Comparison of ENCODE assay signal across 10 mouse cellular contexts in genomic region chr16:38344941-38345725, GRCm38 (mm10). TPM values are rescaled to one million over a fixed set of nuclear protein-coding genes. Genes with fewer than 3 reads are reported as not detected.
DNase-seq lines count a peak whose midpoint lies in the region; ATAC-seq and TF ChIP-seq lines count a peak whose summit lies in the region.
"Had no signal": no experiment of that assay in that cellular context is flagged by ENCODE, and none has a peak within 500 bp of the region (broad histone marks: within the 10 kb centered on the region; RNA-seq: fewer than 3 reads in every experiment).

No protein-coding gene starts in this region.

- H3K4me1 ChIP-seq in forebrain, postnatal 0 days (ENCODE audit: insufficient read depth) = 0 out of 2 replicates have a peak, but pooled peaks cover 8% of the 10 kb centered on the region
- H3K4me1 ChIP-seq in forebrain, embryonic 11.5 days (replicated peaks; ENCODE audit: control insufficient read depth, insufficient read depth, low read length) = peaks cover 3% of the 10 kb centered on the region; the same call in 1 of the 2 replicates
- peaks cover 13% of the 10 kb centered on the region for H3K4me1 ChIP-seq in midbrain, embryonic 11.5 days (ENCODE audit: control insufficient read depth, insufficient read depth, low read length)
- peaks cover 19% of the 10 kb centered on the region for H3K4me1 ChIP-seq in midbrain, embryonic 13.5 days (replicated peaks)
- peaks cover 5% of the 10 kb centered on the region for H3K4me1 ChIP-seq in hindbrain, embryonic 14.5 days (replicated peaks; ENCODE audit: control insufficient read depth, insufficient read depth, low read length)
- H3K4me1 ChIP-seq in small intestine, adult 2 months (ENCODE audit: control insufficient read depth, insufficient read depth, insufficient read length, low read length) = peaks cover 7% of the 10 kb centered on the region; the same call in 1 of the 2 replicates

- no peak overlapping the region for H3K27ac ChIP-seq in forebrain, postnatal 0 days (ENCODE audit: low read depth, low read length)
- no peak overlapping the region for H3K27ac ChIP-seq in forebrain, embryonic 11.5 days (ENCODE audit: low read depth, low read length)
- H3K27ac ChIP-seq in midbrain, embryonic 11.5 days (ENCODE audit: low read depth, low read length) = no peak overlapping the region
- no peak overlapping the region for H3K27ac ChIP-seq in midbrain, embryonic 13.5 days
- no peak overlapping the region for H3K27ac ChIP-seq in hindbrain, embryonic 14.5 days
- H3K27ac ChIP-seq in small intestine, adult 2 months (ENCODE audit: insufficient read depth, low read depth, low read length) = peak overlapping the region; percentile 66
- H3K27ac ChIP-seq: stomach, embryonic 15.5 days had no signal

- no peaks in the 10 kb centered on the region for H3K27me3 ChIP-seq in forebrain, postnatal 0 days (ENCODE audit: insufficient read depth, low read length)
- no peaks in the 10 kb centered on the region for H3K27me3 ChIP-seq in forebrain, embryonic 11.5 days (ENCODE audit: control insufficient read depth, insufficient read depth, low read length)
- H3K27me3 ChIP-seq in midbrain, embryonic 11.5 days (ENCODE audit: control insufficient read depth, insufficient read depth, low read length) = no peaks in the 10 kb centered on the region
- H3K27me3 ChIP-seq in midbrain, embryonic 13.5 days = no peaks in the 10 kb centered on the region
- H3K27me3 ChIP-seq in hindbrain, embryonic 14.5 days (ENCODE audit: control insufficient read depth, insufficient read depth, low read length) = no peaks in the 10 kb centered on the region
- no peaks in the 10 kb centered on the region for H3K27me3 ChIP-seq in small intestine, adult 2 months (ENCODE audit: control insufficient read depth, insufficient read depth, low read length)
- H3K27me3 ChIP-seq: stomach, embryonic 15.5 days had no signal

- ATAC-seq in forebrain, postnatal 0 days = no peak
- no peak for ATAC-seq in forebrain, embryonic 11.5 days (replicated peaks; ENCODE audit: low FRiP score)
- ATAC-seq in midbrain, embryonic 11.5 days (ENCODE audit: low FRiP score) = no peak
- ATAC-seq in midbrain, embryonic 13.5 days = no peak
- ATAC-seq in hindbrain, embryonic 14.5 days (ENCODE audit: low FRiP score) = no peak

- H3K4me3 ChIP-seq in forebrain, postnatal 0 days (ENCODE audit: low read depth, low read length) = no peak overlapping the region
- H3K4me3 ChIP-seq in forebrain, embryonic 11.5 days (ENCODE audit: low read depth, low read length) = no peak overlapping the region
- no peak overlapping the region for H3K4me3 ChIP-seq in midbrain, embryonic 11.5 days (ENCODE audit: low read depth, low read length)
- no peak overlapping the region for H3K4me3 ChIP-seq in midbrain, embryonic 13.5 days (replicated peaks)
- no peak overlapping the region for H3K4me3 ChIP-seq in hindbrain, embryonic 14.5 days (replicated peaks; ENCODE audit: low read length)
- H3K4me3 ChIP-seq in small intestine, adult 2 months (ENCODE audit: low read depth, low read length) = no peak overlapping the region
- H3K4me3 ChIP-seq: stomach, embryonic 15.5 days had no signal

- peak; percentile 64 for TF ChIP-seq CTCF in forebrain, postnatal 0 days (IDR thresholded peaks at IDR 0.05; ENCODE audit: low read depth)
- TF ChIP-seq CTCF in small intestine, adult 2 months (IDR thresholded peaks at IDR 0.05; ENCODE audit: extremely low read depth, insufficient read length, insufficient replicate concordance, low read depth, low read length) = no peak

- no peaks in the 10 kb centered on the region for H3K9me3 ChIP-seq in forebrain, postnatal 0 days (ENCODE audit: low read length)
- H3K9me3 ChIP-seq in forebrain, embryonic 11.5 days (ENCODE audit: control insufficient read depth, low read length) = no peaks in the 10 kb centered on the region
- no peaks in the 10 kb centered on the region for H3K9me3 ChIP-seq in midbrain, embryonic 11.5 days (ENCODE audit: control insufficient read depth, low read length)
- no peaks in the 10 kb centered on the region for H3K9me3 ChIP-seq in midbrain, embryonic 13.5 days
- H3K9me3 ChIP-seq in hindbrain, embryonic 14.5 days (ENCODE audit: control insufficient read depth, low read length) = no peaks in the 10 kb centered on the region
- H3K9me3 ChIP-seq: stomach, embryonic 15.5 days had no signal

- DNase-seq in forebrain, postnatal 0 days = peak; percentile 66
- no peak for DNase-seq in forebrain, embryonic 11.5 days (ENCODE audit: low spot score)
- peak; percentile 89 for DNase-seq in midbrain, embryonic 11.5 days (ENCODE audit: low spot score, missing footprints)
- peak; percentile 81 for DNase-seq in hindbrain, embryonic 14.5 days (ENCODE audit: low spot score)
- no peak for DNase-seq in layer of hippocampus, postnatal 25 days (ENCODE audit: extremely low spot score in 1 of 2, low spot score in 1 of 2)
- no peak for DNase-seq in urinary bladder, postnatal 4 days (ENCODE audit: low spot score in 2 of 2)

- peaks cover under 1% of the 10 kb centered on the region; the same call in 1 of the 2 replicates for H3K36me3 ChIP-seq in forebrain, postnatal 0 days (ENCODE audit: insufficient read depth)
- no peaks in the 10 kb centered on the region for H3K36me3 ChIP-seq in forebrain, embryonic 11.5 days (ENCODE audit: control insufficient read depth, insufficient read depth, low read length)
- no peaks in the 10 kb centered on the region for H3K36me3 ChIP-seq in midbrain, embryonic 11.5 days (ENCODE audit: control insufficient read depth, insufficient read depth, low read length)
- H3K36me3 ChIP-seq in midbrain, embryonic 13.5 days = peaks cover 5% of the 10 kb centered on the region
- H3K36me3 ChIP-seq in hindbrain, embryonic 14.5 days (replicated peaks; ENCODE audit: control insufficient read depth, insufficient read depth) = peaks cover 9% of the 10 kb centered on the region
- H3K36me3 ChIP-seq in small intestine, adult 2 months (ENCODE audit: control insufficient read depth, insufficient read depth, low read length) = peaks cover 8% of the 10 kb centered on the region; the same call in 1 of the 2 replicates
- H3K36me3 ChIP-seq: stomach, embryonic 15.5 days had no signal

- H3K9ac ChIP-seq in forebrain, postnatal 0 days = no peak overlapping the region
- H3K9ac ChIP-seq in forebrain, embryonic 11.5 days (ENCODE audit: low read length) = no peak overlapping the region
- H3K9ac ChIP-seq in midbrain, embryonic 11.5 days (ENCODE audit: low read length) = no peak overlapping the region
- H3K9ac ChIP-seq in midbrain, embryonic 13.5 days (replicated peaks) = no peak overlapping the region
- no peak overlapping the region for H3K9ac ChIP-seq in hindbrain, embryonic 14.5 days
- H3K9ac ChIP-seq: stomach, embryonic 15.5 days had no signal

- no peak overlapping the region for H3K4me2 ChIP-seq in forebrain, postnatal 0 days (ENCODE audit: low read depth)
- H3K4me2 ChIP-seq in forebrain, embryonic 11.5 days (ENCODE audit: low read depth, low read length, severe bottlenecking) = no peak overlapping the region
- no peak overlapping the region for H3K4me2 ChIP-seq in midbrain, embryonic 11.5 days
- H3K4me2 ChIP-seq in midbrain, embryonic 13.5 days (replicated peaks) = no peak overlapping the region
- H3K4me2 ChIP-seq in hindbrain, embryonic 14.5 days (replicated peaks) = no peak overlapping the region
- H3K4me2 ChIP-seq: stomach, embryonic 15.5 days had no signal

- TF ChIP-seq POLR2A in small intestine, adult 2 months (IDR thresholded peaks at IDR 0.05; ENCODE audit: low read depth, low read length) = no peak

- 84% methylated on average over 3 of the region's 3 CpGs for WGBS in forebrain, postnatal 0 days
- 85% methylated on average over 3 of the region's 3 CpGs for whole genome bisulfite sequencing in forebrain, embryonic 11.5 days
- WGBS in midbrain, embryonic 11.5 days = 82% methylated on average over 3 of the region's 3 CpGs
- 85% methylated on average over 3 of the region's 3 CpGs for WGBS in midbrain, embryonic 13.5 days
- 81% methylated on average over 3 of the region's 3 CpGs for WGBS in hindbrain, embryonic 14.5 days
- 27% methylated on average over 3 of the region's 3 CpGs for WGBS in small intestine, adult 2 months

RNA-seq across cellular contexts. Expression of gene Cox17, which starts 1.7 kb away (rescaled TPM):
- 12.9 and 51.7 TPM in 2 replicates for total RNA-seq in forebrain, postnatal 0 days (2014; rRNA removed)
- 80.3 and 102 TPM in 2 replicates for polyA plus RNA-seq in forebrain, postnatal 0 days (2015; fragmentation: Nextera tagmentation; extraction: Ambion mirVana)
- polyA plus RNA-seq in forebrain, embryonic 11.5 days (2014; fragmentation: Nextera tagmentation; extraction: Ambion mirVana) = 118 and 119 TPM in 2 replicates
- 122 and 124 TPM in 2 replicates for polyA plus RNA-seq in midbrain, embryonic 11.5 days (2014; fragmentation: Nextera tagmentation; extraction: Ambion mirVana)
- polyA plus RNA-seq in midbrain, embryonic 13.5 days (2015; fragmentation: Nextera tagmentation; extraction: Ambion mirVana) = 105 and 108 TPM in 2 replicates
- polyA plus RNA-seq in hindbrain, embryonic 14.5 days (2014; fragmentation: Nextera tagmentation; extraction: Ambion mirVana) = 74.3 and 97.1 TPM in 2 replicates
- 31.6 and 76.2 TPM in 2 replicates for polyA plus RNA-seq in small intestine, adult 2 months (2012; rRNA removed)
- total RNA-seq in layer of hippocampus, postnatal 25 days (2021) = 100 to 1,000 TPM; 117 to 135 TPM

RNA-seq across cellular contexts. Expression of gene Gm21987, which starts 1.7 kb away (rescaled TPM):
- total RNA-seq in forebrain, postnatal 0 days (2014; rRNA removed) = not detected in 2 replicates
- polyA plus RNA-seq in forebrain, postnatal 0 days (2015; fragmentation: Nextera tagmentation; extraction: Ambion mirVana) = not detected in 2 replicates
- not detected in 2 replicates for polyA plus RNA-seq in forebrain, embryonic 11.5 days (2014; fragmentation: Nextera tagmentation; extraction: Ambion mirVana)
- polyA plus RNA-seq in midbrain, embryonic 11.5 days (2014; fragmentation: Nextera tagmentation; extraction: Ambion mirVana) = not detected in 2 replicates
- polyA plus RNA-seq in midbrain, embryonic 13.5 days (2015; fragmentation: Nextera tagmentation; extraction: Ambion mirVana) = not detected in 2 replicates
- not detected in 2 replicates for polyA plus RNA-seq in hindbrain, embryonic 14.5 days (2014; fragmentation: Nextera tagmentation; extraction: Ambion mirVana)
- polyA plus RNA-seq in small intestine, adult 2 months (2012; rRNA removed) = not detected in 2 replicates
- total RNA-seq in layer of hippocampus, postnatal 25 days (2021) = under 1 TPM in 1 of 2 experiments, not detected in 1; 0.94 TPM
- polyA plus RNA-seq: large intestine, adult 2 months; stomach, embryonic 15.5 days had no signal

RNA-seq across cellular contexts. Expression of gene Maats1, which starts 3.2 kb away (rescaled TPM):
- 1.2 and 2.6 TPM in 2 replicates for total RNA-seq in forebrain, postnatal 0 days (2014; rRNA removed)
- 0.91 and 1.5 TPM in 2 replicates for polyA plus RNA-seq in forebrain, postnatal 0 days (2015; fragmentation: Nextera tagmentation; extraction: Ambion mirVana)
- 0.39 and 0.41 TPM in 2 replicates for polyA plus RNA-seq in forebrain, embryonic 11.5 days (2014; fragmentation: Nextera tagmentation; extraction: Ambion mirVana)
- 0.32 and 0.60 TPM in 2 replicates for polyA plus RNA-seq in midbrain, embryonic 11.5 days (2014; fragmentation: Nextera tagmentation; extraction: Ambion mirVana)
- 0.88 and 0.98 TPM in 2 replicates for polyA plus RNA-seq in midbrain, embryonic 13.5 days (2015; fragmentation: Nextera tagmentation; extraction: Ambion mirVana)
- polyA plus RNA-seq in hindbrain, embryonic 14.5 days (2014; fragmentation: Nextera tagmentation; extraction: Ambion mirVana) = 1.2 and 1.5 TPM in 2 replicates
- polyA plus RNA-seq in small intestine, adult 2 months (2012; rRNA removed) = 0.05 and 0.16 TPM in 2 replicates
- 1 to 10 TPM; 1.0 to 1.4 TPM for total RNA-seq in layer of hippocampus, postnatal 25 days (2021)

RNA-seq across cellular contexts. Expression of gene Popdc2, which starts 16.9 kb away (rescaled TPM):
- total RNA-seq in forebrain, postnatal 0 days (2014; rRNA removed) = 0.14 and 0.38 TPM in 2 replicates
- polyA plus RNA-seq in forebrain, postnatal 0 days (2015; fragmentation: Nextera tagmentation; extraction: Ambion mirVana) = 0.39 TPM in 2 replicates
- 0.56 and 1.4 TPM in 2 replicates for polyA plus RNA-seq in forebrain, embryonic 11.5 days (2014; fragmentation: Nextera tagmentation; extraction: Ambion mirVana)
- polyA plus RNA-seq in midbrain, embryonic 11.5 days (2014; fragmentation: Nextera tagmentation; extraction: Ambion mirVana) = 0.59 and 2.1 TPM in 2 replicates
- 0.26 and 0.51 TPM in 2 replicates for polyA plus RNA-seq in midbrain, embryonic 13.5 days (2015; fragmentation: Nextera tagmentation; extraction: Ambion mirVana)
- 0.24 and 0.26 TPM in 2 replicates for polyA plus RNA-seq in hindbrain, embryonic 14.5 days (2014; fragmentation: Nextera tagmentation; extraction: Ambion mirVana)
- polyA plus RNA-seq in small intestine, adult 2 months (2012; rRNA removed) = 6.5 and 7.7 TPM in 2 replicates
- under 1 TPM; 0.52 to 0.85 TPM for total RNA-seq in layer of hippocampus, postnatal 25 days (2021)

RNA-seq across cellular contexts. Expression of gene Nr1i2, which starts 50.5 kb away (rescaled TPM):
- not detected in 2 replicates for total RNA-seq in forebrain, postnatal 0 days (2014; rRNA removed)
- not detected in 2 replicates for polyA plus RNA-seq in forebrain, postnatal 0 days (2015; fragmentation: Nextera tagmentation; extraction: Ambion mirVana)
- polyA plus RNA-seq in forebrain, embryonic 11.5 days (2014; fragmentation: Nextera tagmentation; extraction: Ambion mirVana) = not detected in 2 replicates
- not detected in 2 replicates for polyA plus RNA-seq in midbrain, embryonic 11.5 days (2014; fragmentation: Nextera tagmentation; extraction: Ambion mirVana)
- not detected in 2 replicates for polyA plus RNA-seq in midbrain, embryonic 13.5 days (2015; fragmentation: Nextera tagmentation; extraction: Ambion mirVana)
- polyA plus RNA-seq in hindbrain, embryonic 14.5 days (2014; fragmentation: Nextera tagmentation; extraction: Ambion mirVana) = not detected in 2 replicates
- 25.5 and 72.6 TPM in 2 replicates for polyA plus RNA-seq in small intestine, adult 2 months (2012; rRNA removed)
- total RNA-seq in layer of hippocampus, postnatal 25 days (2021) = not detected

Comparison
In these comparisons a context has a peak if more than half of its experiments do, and no peak if none do; other contexts are left out.
1. DNase-seq: peak in forebrain, postnatal 0 days (single experiment), midbrain, embryonic 11.5 days (single experiment) and hindbrain, embryonic 14.5 days (single experiment); none in forebrain, embryonic 11.5 days (single experiment), layer of hippocampus, postnatal 25 days (0 of 2) and urinary bladder, postnatal 4 days (0 of 2).